Mouse (Mus musculus) telencephalon, adult 2 months (tissue): ENCODE measurements around the gene Btbd35f12.
"Not testable (repeated sequence)": the region's sequence is repeated elsewhere in the genome, so short reads cannot be mapped to it uniquely, and the experiment has no call there.

Source experiments
- DNase-seq: peaks from one replicate; pipeline ENCODE4 v3.0.0-alpha.2; 2011; ENCODE audit warnings: low read depth, low spot score

The Btbd35f12 gene

DNA sequence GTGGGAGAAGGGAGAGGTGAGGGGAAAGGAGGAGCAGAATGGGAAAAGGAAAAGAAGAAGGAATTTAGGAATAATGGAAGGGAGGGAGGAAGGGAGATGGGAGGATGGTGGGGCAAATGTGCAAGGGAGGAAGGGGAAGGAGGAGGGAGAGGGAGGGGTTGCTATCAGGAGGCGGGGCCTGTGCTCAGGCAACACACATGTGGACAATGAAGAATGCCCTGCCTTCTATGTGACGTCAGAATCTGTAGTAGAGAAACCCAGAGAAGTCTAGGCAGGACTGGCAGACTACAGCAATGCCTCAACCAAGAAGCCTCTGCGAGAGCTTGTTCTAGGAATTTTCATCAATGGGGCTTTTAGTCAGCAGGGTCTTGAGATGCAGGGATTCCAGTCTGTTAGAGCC lies at the start of gene Btbd35f12:
Btbd35f12 (plus strand) TSS at position 301 of the 400 bp plus-strand sequence.
- DNase-seq = not testable (repeated sequence)

DNA sequence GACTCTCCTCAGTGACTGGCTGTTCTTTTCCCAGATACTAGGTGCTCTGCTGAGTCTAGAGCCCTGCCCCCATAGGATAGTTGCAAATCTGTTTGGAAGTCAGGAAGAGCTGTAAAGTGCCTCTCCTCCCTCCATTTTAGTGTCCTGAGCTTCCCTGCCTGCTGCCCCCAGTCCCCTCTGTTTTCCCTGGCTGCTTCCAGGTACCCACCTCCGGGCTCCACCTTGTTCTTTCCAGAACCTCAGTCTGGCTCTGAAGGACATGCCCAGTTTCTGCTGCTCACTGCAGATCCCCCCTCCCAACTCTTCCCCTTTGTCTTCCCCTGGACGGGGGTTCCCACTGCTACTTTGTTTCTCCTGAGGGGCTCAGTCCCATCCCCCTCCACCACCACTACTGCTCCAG lies 40.1 kb downstream of the Btbd35f12 start:
- DNase-seq = not testable (repeated sequence)
